Mouse (Mus musculus) kidney, postnatal 25 days (tissue): Measurements from ENCODE around the gene Phf12.
A peak's percentile ranks its signal among the peaks of the same experiment; 100 is the strongest.
"Not testable (repeated sequence)": the region's sequence is repeated elsewhere in the genome, so short reads cannot be mapped to it uniquely, and the experiment has no call there.

ENCODE experiments used
- DNase-seq, 2 experiments: peaks; one replicate each; pipeline ENCODE4 v3.0.0; 2021; ENCODE audit warnings: mixed read lengths in 2 of 2

Gene Phf12

GRCm38 (mm10) chr11:78032809-78033195 lies 50.2 kb downstream of the Phf12 start:
- no peak for DNase-seq

DNA sequence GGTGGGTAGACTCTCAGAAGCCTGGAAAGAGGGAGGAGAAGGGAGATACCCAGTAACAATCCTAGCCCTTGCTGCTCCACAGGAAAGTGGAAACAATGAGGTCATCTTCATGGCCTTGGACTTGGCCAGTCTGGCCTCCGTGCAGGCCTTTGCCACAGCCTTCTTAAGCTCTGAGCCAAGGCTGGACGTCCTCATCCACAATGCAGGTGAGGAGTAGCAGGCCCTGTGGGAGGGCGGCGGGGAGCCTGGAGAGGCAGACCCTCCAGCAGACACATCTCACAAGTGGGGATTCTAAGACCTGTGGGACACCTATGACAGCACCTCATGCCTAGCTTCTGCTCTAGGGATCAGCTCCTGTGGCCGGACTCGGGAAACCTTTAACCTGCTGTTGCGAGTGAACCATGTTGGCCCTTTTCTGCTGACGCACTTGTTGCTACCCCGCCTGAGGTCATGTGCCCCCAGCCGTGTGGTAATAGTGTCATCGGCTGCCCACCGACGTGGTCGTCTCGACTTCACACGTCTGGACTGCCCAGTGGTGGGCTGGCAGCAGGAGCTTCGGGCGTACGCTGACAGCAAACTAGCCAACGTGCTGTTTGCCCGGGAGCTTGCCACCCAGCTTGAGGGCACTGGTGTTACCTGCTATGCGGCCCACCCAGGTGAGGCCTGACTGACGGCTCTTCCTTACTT lies 51.5 kb downstream of the Phf12 start:
- DNase-seq: no peak

GRCm38 (mm10) chr11:78036791-78037190 lies 54.2 kb downstream of the Phf12 start:
- DNase-seq: no peak

- DNase-seq: peak; percentile 68 to 77
These were observed 55.5 kb downstream of the Phf12 start, which contains the start of gene Flot2 for GRCm38 (mm10) chr11:78037831-78038752. Flot2 (plus strand) TSS chr11:78037931.

DNA sequence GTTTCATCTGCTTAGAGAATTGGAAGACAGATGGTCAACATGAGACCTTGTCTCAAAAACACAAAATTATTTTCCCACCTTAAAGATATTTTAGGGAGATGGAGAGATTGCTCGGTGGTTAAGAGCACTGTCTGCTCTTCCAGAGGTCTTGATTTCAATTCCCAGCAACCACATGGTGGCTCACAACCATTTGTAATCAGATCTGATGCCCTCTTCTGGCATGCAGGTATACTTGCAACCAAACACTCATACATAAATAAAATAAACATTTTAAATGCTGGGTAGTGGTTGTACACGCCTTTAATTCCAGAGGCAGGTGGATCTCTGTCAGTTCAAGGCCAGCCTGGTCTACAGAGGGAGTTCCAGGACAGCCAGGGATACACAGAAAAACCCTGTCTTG lies 58.3 kb downstream of the Phf12 start:
- DNase-seq: no peak

DNA sequence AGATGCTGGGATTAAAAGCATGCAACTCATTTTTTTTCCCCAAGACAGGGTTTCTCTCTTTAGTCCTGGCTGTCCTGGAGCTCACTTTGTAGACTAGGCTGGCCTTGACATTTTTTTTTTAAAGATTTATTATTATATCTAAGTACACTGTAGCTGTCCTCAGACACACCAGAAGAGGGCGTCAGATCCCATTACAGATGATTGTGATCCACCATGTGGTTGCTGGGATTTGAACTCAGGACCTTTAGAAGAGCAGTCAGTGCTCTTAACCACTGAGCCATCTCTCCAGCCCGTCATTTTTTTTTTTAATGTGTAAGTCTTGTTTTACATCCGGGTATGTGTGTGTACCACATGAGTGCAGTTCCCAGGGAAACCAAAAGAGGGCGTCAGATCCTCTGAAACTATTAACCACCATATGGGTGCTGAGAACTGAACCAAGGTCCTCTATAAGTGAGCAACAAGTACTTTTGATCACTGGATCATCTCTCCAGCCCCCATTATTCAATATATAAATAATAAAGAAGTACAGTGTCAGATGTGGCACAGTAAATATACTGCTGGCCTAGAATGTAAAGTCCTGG lies 59.8 kb downstream of the Phf12 start:
- not testable (repeated sequence) for DNase-seq

DNA sequence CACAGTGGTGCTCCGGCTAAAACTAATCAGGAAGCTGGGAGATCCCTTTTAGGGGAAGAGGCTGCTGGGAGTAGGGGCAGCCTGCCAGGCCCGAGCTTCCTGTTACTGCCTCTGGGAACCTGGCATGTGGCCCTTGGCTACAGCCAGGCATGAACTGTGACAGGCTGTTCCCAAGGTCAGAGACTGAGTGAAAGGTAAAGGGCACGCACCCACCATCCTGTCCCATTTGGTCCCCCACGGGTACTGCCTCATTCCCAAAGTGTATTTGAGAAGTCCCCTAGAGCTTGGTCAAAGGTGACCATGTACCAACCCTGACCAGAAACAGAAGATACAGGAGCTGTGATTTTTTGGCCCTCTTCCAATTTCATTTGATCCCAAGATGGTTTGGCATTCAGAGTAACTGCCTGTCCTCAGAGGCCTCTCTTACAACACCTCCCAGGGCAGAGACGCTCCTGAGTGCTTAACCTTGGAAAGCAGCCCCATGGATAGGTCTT lies 62.3 kb downstream of the Phf12 start:
- DNase-seq: peak; percentile 94 to 96

- DNase-seq: not testable (repeated sequence)
These were observed 66.1 kb downstream of the Phf12 start for GRCm38 (mm10) chr11:78048637-78049036.

DNA sequence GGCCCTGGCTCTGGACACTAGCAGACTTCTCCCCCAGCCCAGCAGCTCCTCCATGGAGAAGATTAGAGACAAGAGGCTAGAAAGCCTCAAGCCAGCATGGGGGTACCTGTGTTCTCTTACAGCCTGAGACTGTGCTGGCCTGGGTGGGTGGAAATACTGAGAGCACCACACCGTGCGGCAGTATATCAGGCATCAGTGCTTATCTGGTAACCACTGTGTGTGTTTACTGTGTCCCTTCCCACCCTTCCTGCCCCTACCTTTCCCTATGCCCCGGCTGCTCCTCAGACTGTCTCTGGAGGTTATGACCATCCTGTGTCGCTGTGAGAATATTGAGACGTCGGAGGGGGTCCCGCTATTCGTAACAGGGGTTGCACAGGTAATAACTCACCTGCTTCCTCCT lies 70.5 kb downstream of the Phf12 start:
- DNase-seq: no peak

- DNase-seq: peak in 1 of 2 experiments; percentile 37
These were observed 74.4 kb downstream of the Phf12 start for GRCm38 (mm10) chr11:78056946-78057345.

GRCm38 (mm10) chr11:78059833-78060757 lies 77.5 kb downstream of the Phf12 start:
- peak; percentile 88 to 91 for DNase-seq

DNA sequence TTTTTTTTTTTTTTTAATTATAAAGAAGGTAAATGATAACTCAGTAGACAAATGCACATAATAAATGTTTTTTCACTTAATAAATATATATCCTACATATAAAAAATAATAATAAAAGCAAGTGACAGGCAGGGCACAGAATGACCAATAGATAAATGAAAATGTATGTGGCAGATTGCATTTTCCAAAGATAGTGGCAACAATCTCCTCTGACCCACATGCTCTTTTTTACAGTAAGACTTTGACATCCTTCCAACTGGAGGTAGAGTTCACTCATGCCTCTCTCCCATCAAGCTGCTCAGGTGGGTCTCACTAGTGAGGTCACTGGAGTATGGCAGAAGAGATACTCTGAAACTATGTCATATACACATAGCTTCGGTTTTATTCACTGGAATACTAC lies 80.0 kb downstream of the Phf12 start:
- no peak for DNase-seq

GRCm38 (mm10) chr11:78065906-78066305 lies 83.4 kb downstream of the Phf12 start:
- no peak for DNase-seq

DNA sequence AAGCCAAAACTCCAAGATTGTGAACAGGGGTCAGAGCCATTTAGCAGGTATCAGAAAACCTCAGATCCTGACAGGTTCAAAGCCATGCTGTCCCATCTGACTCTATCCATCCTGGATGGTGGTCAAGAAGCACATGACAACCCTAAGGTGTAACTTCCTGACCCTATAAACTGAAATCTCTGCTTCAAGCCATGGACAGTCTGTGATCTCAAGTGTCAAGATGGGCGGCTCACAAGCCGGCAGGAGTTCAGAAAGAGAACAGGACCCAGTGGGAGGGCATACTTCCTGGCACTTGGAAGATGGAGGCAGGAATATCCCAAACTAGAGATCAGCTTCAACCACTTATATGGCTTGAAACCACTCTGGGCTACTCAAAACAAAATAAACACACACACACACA lies 84.1 kb downstream of the Phf12 start:
- no peak for DNase-seq

- no peak for DNase-seq
These were observed 85.0 kb downstream of the Phf12 start for GRCm38 (mm10) chr11:78067566-78067965.

DNA sequence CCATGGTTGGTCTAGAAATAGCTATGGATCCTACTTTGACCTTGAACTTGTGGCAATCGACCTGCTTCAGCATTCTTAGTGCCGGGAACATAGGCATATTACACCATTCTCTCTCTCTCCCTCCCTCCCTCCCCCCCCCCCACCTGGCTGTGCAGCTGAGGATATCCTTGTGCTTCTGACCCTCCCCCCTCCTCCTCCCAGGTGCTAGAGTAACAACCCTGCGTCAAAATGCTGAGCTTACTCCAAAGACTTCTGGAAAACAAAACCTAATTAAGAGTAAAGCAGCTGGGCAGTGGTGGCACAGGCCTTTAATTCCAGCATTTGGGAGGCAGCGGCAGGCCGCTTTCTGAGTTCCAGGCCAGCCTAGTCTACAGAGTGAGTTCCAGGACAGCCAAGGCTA lies 86.6 kb downstream of the Phf12 start:
- no peak for DNase-seq

DNA sequence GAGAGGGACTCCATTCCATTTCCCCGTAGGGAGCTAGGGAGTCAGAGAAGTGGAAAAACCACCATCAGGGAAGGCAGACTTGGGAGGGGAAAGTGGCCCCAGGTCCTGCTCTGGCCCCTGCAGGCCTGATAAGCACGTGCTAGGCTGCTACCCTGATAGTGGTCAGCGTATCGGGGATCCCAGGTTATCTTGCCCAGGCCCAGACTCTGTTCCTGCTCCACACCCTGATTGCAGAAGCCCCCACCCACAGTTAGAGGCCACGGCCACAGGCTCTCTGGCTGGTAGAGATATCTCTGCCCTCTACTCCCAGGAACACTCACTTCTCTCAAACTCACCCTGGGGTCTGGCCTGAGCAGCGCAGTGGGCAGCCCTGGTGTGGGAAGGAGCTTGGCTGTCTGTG lies 87.1 kb downstream of the Phf12 start:
- DNase-seq: no peak

GRCm38 (mm10) chr11:78071938-78072337 lies 89.4 kb downstream of the Phf12 start:
- no peak for DNase-seq

- DNase-seq: no peak
These were observed 90.0 kb downstream of the Phf12 start for GRCm38 (mm10) chr11:78072425-78073130.

GRCm38 (mm10) chr11:78073577-78074276 lies 91.2 kb downstream of the Phf12 start:
- DNase-seq: no peak

- no peak for DNase-seq
These were observed 91.7 kb downstream of the Phf12 start for GRCm38 (mm10) chr11:78074277-78074652.
